Mouse (Mus musculus) heart, embryonic 16.5 days (tissue): ENCODE data around the gene Dxo. TPM values are rescaled to one million over a fixed set of nuclear protein-coding genes. Genes with fewer than 3 reads are reported as not detected.

Source experiments
- ATAC-seq: fragments of 200-750 bp; cut with Nextera tagmentation; replicated peaks from 2 replicates; pipeline ENCODE4 v1.8.0; 2017; ENCODE audit warnings: moderate number of reproducible peaks; ENCODE audit not compliant: insufficient read depth, low FRiP score; ENCODE audit errors: extremely low read depth
- H3K27ac ChIP-seq: fragments of 300-500 bp; sonication (generic); 2 replicates; pipeline ENCODE4 v1.5.1; 2014; ENCODE audit warnings: mild to moderate bottlenecking, low read length, control low read depth, moderate library complexity
- H3K27me3 ChIP-seq: fragments of 300-500 bp; sonication (generic); 2 replicates; pipeline ENCODE4 v1.6.1; 2014; ENCODE audit warnings: low read length, mixed read lengths; ENCODE audit not compliant: control insufficient read depth, insufficient read depth
- H3K36me3 ChIP-seq: fragments of 300-500 bp; sonication (generic); 2 replicates; pipeline ENCODE4 v1.6.1; 2014; ENCODE audit not compliant: control insufficient read depth, insufficient read depth
- H3K4me1 ChIP-seq: fragments of 300-500 bp; sonication (generic); 2 replicates; pipeline ENCODE4 v1.6.1; 2014; ENCODE audit warnings: low read length, mixed read lengths; ENCODE audit not compliant: control insufficient read depth, insufficient read depth
- H3K4me2 ChIP-seq: fragments of 300-500 bp; sonication (generic); 2 replicates; pipeline ENCODE4 v1.6.1; 2014; ENCODE audit warnings: low read depth, mild to moderate bottlenecking, control low read depth, low read length
- H3K4me3 ChIP-seq: fragments of 300-500 bp; sonication (generic); 2 replicates; pipeline ENCODE4 v1.5.1; 2014; ENCODE audit warnings: mild to moderate bottlenecking, control low read depth, low read length
- H3K9ac ChIP-seq: fragments of 300-500 bp; sonication (generic); 2 replicates; pipeline ENCODE4 v1.6.1; 2014; ENCODE audit warnings: low read length, control low read depth
- H3K9me3 ChIP-seq: fragments of 300-500 bp; sonication (generic); replicated peaks from 2 replicates; pipeline ENCODE4 v1.6.1; 2016; ENCODE audit warnings: low read length; ENCODE audit not compliant: control insufficient read depth
- WGBS: fragments of 180-500 bp; shearing (Covaris S2); extraction: QIAGEN DNeasy Blood & Tissue Kit; methylation state at CpG from one replicate; pipeline ENCODE4 v1.1.7; 2014; 5-methylcytosine and 5-hydroxymethylcytosine counted together
- microRNA-seq: library from miRNA; unstranded; fragments of <30 nt; microRNA quantifications from one replicate; pipeline ENCODE4, GENCODE M21; 2017
- polyA plus RNA-seq: library from polyadenylated mRNA; unstranded; fragments of >200 nt; fragmentation: Nextera tagmentation; extraction: Ambion mirVana; gene quantifications from 2 replicates; pipeline ENCODE4 v1.2.1, GENCODE M21; 2015

Gene Dxo
- polyA plus RNA-seq, 1 experiment from 2014 or later = 38.6 TPM

DNA sequence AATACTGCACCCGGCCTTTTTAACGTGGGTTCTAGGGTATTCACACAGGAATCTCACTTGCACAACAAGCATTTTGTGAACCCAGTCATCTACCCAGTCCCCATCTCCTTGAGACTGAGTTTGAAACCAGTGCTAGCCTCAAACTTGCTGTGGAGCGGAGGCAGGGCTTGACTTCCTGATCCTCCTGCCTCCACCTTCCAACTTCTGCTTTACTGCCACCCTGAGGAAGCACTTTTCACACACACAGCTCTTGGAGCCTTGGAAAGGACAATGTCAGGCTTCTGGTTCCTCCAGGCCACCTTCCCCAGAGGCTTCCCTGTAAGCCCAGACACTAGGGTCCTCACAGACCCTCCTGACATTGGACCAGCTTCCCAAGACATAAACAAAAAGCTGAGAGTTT is 46.5 kb downstream of the Dxo start:
- ATAC-seq = no peak
- 0 out of 2 replicates have a peak, but pooled peaks cover 4% of the 10 kb centered on the region for H3K4me1 ChIP-seq
- H3K9me3 ChIP-seq = no peaks in the 10 kb centered on the region
- H3K9ac ChIP-seq = no peak overlapping the region
- no peak overlapping the region for H3K4me2 ChIP-seq
- H3K27me3 ChIP-seq = no peaks in the 10 kb centered on the region
- 59% methylated on average over 3 of the region's 3 CpGs for WGBS
- H3K4me3 ChIP-seq = no peak overlapping the region
- H3K36me3 ChIP-seq = no peaks in the 10 kb centered on the region
- no peak overlapping the region for H3K27ac ChIP-seq

DNA sequence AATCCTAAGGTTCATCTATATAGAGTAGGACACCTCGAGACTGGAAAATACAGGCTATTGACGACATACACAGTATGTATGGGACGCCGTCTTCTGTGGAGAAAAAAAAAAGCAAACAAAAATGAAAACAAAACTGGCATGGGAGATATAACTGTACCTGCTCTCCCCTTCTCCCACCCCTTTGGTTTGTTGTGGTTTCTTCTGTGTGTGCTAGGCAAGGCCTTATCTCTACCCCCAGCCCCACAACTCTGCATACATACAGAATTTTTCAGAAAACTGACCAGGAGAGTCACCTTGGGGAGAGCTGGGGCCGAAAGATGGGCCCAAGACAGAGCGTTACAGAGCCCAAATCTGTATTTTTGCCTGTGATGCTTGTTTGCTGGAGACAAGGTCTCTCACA is 47.9 kb downstream of the Dxo start:
- 84% methylated on average over 6 of the region's 6 CpGs for WGBS
- no peak overlapping the region for H3K27ac ChIP-seq
- H3K27me3 ChIP-seq = no peaks in the 10 kb centered on the region
- no peak for ATAC-seq
- H3K36me3 ChIP-seq = no peaks in the 10 kb centered on the region
- H3K4me2 ChIP-seq = no peak overlapping the region
- no peak overlapping the region for H3K4me3 ChIP-seq
- no peaks in the 10 kb centered on the region for H3K9me3 ChIP-seq
- 0 out of 2 replicates have a peak, but pooled peaks cover 4% of the 10 kb centered on the region for H3K4me1 ChIP-seq
- H3K9ac ChIP-seq = no peak overlapping the region

DNA sequence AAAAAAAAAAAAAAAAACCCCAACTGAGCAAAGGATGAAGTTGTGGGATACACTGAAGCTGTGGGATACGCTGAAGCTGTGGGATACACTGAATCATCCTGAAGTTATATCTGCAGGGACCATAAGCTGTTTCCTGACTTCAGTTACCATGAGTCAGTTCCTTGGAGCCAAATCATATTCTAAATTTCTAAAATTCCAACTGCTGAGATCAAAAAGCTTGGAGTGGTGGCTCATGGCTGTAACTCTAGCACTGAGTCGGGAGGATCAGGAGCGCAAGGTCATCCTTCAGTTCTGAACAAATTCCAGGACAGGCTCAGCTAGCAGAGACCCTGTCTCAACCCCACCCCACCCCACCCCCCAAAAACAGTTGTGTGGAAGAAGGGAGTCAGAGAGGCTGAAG is 48.8 kb downstream of the Dxo start:
- 0 out of 2 replicates have a peak, but pooled peaks cover 4% of the 10 kb centered on the region for H3K4me1 ChIP-seq
- H3K4me2 ChIP-seq = no peak overlapping the region
- H3K4me3 ChIP-seq = no peak overlapping the region
- H3K27ac ChIP-seq = no peak overlapping the region
- WGBS = 54% methylated on average over 3 of the region's 3 CpGs
- H3K9me3 ChIP-seq = no peaks in the 10 kb centered on the region
- H3K27me3 ChIP-seq = no peaks in the 10 kb centered on the region
- no peak overlapping the region for H3K9ac ChIP-seq
- ATAC-seq = no peak
- H3K36me3 ChIP-seq = no peaks in the 10 kb centered on the region

DNA sequence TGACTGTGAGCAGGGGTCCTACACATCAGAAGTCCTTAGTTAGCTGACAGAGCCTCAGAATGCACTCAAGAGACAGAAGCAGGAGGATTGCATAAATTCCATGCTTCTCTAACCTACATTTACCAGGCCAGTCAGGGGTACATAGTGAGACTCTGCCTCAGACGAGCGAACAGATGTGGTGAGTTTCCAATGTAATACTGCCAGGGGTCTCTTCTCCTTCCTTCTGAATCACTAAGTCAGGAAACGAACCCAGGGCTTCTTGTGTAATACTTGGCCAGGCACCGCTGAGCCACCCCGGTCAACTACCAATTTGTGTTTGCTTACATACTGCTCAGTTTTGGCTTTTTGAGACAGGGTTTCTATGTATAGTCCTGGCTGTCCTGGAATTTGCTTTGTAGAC is 51.1 kb downstream of the Dxo start:
- H3K9ac ChIP-seq = no peak overlapping the region
- no peak for ATAC-seq
- WGBS = 83% methylated on average over 5 of the region's 5 CpGs

More for the DNA sequence above, 51.1 kb downstream of the Dxo start:
- Histone ChIP-seq H3K36me3 (no peaks in the 10 kb centered on the region), H3K9me3 (no peaks in the 10 kb centered on the region), H3K4me1 (no peaks in the 10 kb centered on the region), H3K27ac (no peak overlapping the region), H3K27me3 (no peaks in the 10 kb centered on the region), H3K4me2 (no peak overlapping the region), H3K4me3 (no peak overlapping the region)

Small RNA genes lying within 50 kb of the gene (microRNA-seq; reads per million reads assigned to microRNA genes)
- gene Mir6970 (not detected), gene Mir6971 (1.4 reads per million), gene Mir6972 (not detected)

Other genes with a start within 250 kb of the Dxo start
- gene Gpsm3, start 247.2 kb upstream of the Dxo start, polyA plus RNA-seq = 11.3 and 18.5 TPM in 2 replicates
- 4.8 and 5.4 TPM in 2 replicates for gene Pbx2, start 245.8 kb upstream of the Dxo start, polyA plus RNA-seq
- 4.7 and 34.7 TPM in 2 replicates for gene Ager, start 239.2 kb upstream of the Dxo start, polyA plus RNA-seq
- gene Rnf5, start 233.3 kb upstream of the Dxo start, polyA plus RNA-seq = 113 and 114 TPM in 2 replicates
- 47.9 and 53.5 TPM in 2 replicates for gene Agpat1, start 232.8 kb upstream of the Dxo start, polyA plus RNA-seq
- gene Egfl8, start 221.0 kb upstream of the Dxo start, polyA plus RNA-seq = 1.8 and 2.0 TPM in 2 replicates
- gene Ppt2, start 208.5 kb upstream of the Dxo start, polyA plus RNA-seq = 26.7 and 27.3 TPM in 2 replicates
- gene Prrt1, start 207.5 kb upstream of the Dxo start, polyA plus RNA-seq = 0.64 and 2.1 TPM in 2 replicates
- gene Fkbpl, start 192.3 kb upstream of the Dxo start, polyA plus RNA-seq = 11.7 and 12.3 TPM in 2 replicates
- 45.7 and 46.7 TPM in 2 replicates for gene Atf6b, start 189.9 kb upstream of the Dxo start, polyA plus RNA-seq
- 2.5 and 2.8 TPM in 2 replicates for gene Tnxb, start 166.5 kb upstream of the Dxo start, polyA plus RNA-seq
- gene C4b, start 93.1 kb upstream of the Dxo start, polyA plus RNA-seq = 0.25 and 0.34 TPM in 2 replicates
- gene Cyp21a1, start 32.5 kb upstream of the Dxo start, polyA plus RNA-seq = not detected in 2 replicates
- gene Stk19, start 74 bp upstream of the Dxo start, polyA plus RNA-seq = 17.1 and 24.4 TPM in 2 replicates
- gene Skiv2l, start 13.2 kb downstream of the Dxo start, polyA plus RNA-seq = 32.9 and 33.9 TPM in 2 replicates
- 57.5 and 64.3 TPM in 2 replicates for gene Nelfe, start 13.4 kb downstream of the Dxo start, polyA plus RNA-seq
- 1.7 and 2.5 TPM in 2 replicates for gene Cfb, start 25.5 kb downstream of the Dxo start, polyA plus RNA-seq
- 1.4 and 1.5 TPM in 2 replicates for gene Zbtb12, start 42.5 kb downstream of the Dxo start, polyA plus RNA-seq
- not detected in 2 replicates for gene Gm20547, start 45.0 kb downstream of the Dxo start, polyA plus RNA-seq
- gene C2, start 61.2 kb downstream of the Dxo start, polyA plus RNA-seq = 2.2 and 2.6 TPM in 2 replicates
- gene Ehmt2, start 61.5 kb downstream of the Dxo start, polyA plus RNA-seq = 39.5 and 41.5 TPM in 2 replicates
- gene Slc44a4, start 77.4 kb downstream of the Dxo start, polyA plus RNA-seq = 0.16 and 0.68 TPM in 2 replicates
- gene Neu1, start 94.2 kb downstream of the Dxo start, polyA plus RNA-seq = 20.1 and 20.4 TPM in 2 replicates
- 0.11 and 0.18 TPM in 2 replicates for gene Hspa1b, start 122.2 kb downstream of the Dxo start, polyA plus RNA-seq
- gene Gm20481, start 132.9 kb downstream of the Dxo start, polyA plus RNA-seq = not detected in 2 replicates
- 3.9 and 4.4 TPM in 2 replicates for gene Hspa1a, start 135.1 kb downstream of the Dxo start, polyA plus RNA-seq
- 3.1 and 4.2 TPM in 2 replicates for gene Hspa1l, start 135.7 kb downstream of the Dxo start, polyA plus RNA-seq
- 132 and 134 TPM in 2 replicates for gene Lsm2, start 144.8 kb downstream of the Dxo start, polyA plus RNA-seq
- 69.9 and 75.0 TPM in 2 replicates for gene Vars, start 164.0 kb downstream of the Dxo start, polyA plus RNA-seq
- 0.27 and 0.34 TPM in 2 replicates for gene Vwa7, start 179.6 kb downstream of the Dxo start, polyA plus RNA-seq
- 1.9 and 3.0 TPM in 2 replicates for gene Sapcd1, start 191.0 kb downstream of the Dxo start, polyA plus RNA-seq
- gene Msh5, start 209.7 kb downstream of the Dxo start, polyA plus RNA-seq = 3.5 and 3.7 TPM in 2 replicates
- 349 and 372 TPM in 2 replicates for gene Clic1, start 212.9 kb downstream of the Dxo start, polyA plus RNA-seq
- 171 and 193 TPM in 2 replicates for gene Ddah2, start 222.0 kb downstream of the Dxo start, polyA plus RNA-seq
- 0.17 TPM in 1 of 2 replicates, not detected in the other for gene Ly6g6c, start 228.4 kb downstream of the Dxo start, polyA plus RNA-seq
- 0.16 and 0.54 TPM in 2 replicates for gene Mpig6b, start 229.2 kb downstream of the Dxo start, polyA plus RNA-seq
- 0.72 and 0.84 TPM in 2 replicates for gene Ly6g6e, start 239.9 kb downstream of the Dxo start, polyA plus RNA-seq
- 1.9 and 3.4 TPM in 2 replicates for gene Ly6g6d, start 241.0 kb downstream of the Dxo start, polyA plus RNA-seq
- 0.29 and 0.39 TPM in 2 replicates for gene Ly6g6f, start 248.6 kb downstream of the Dxo start, polyA plus RNA-seq